Mouse (Mus musculus): Measurements from ENCODE around the gene Gpsm3.
A peak's percentile ranks its signal among the peaks of the same experiment; 100 is the strongest.

Gpsm3 gene

GRCm38 (mm10) chr17:34631647-34632046, 42.0 kb downstream of the Gpsm3 start:
- peak; percentile 19 for DNase-seq

- DNase-seq, result peak; percentile 76
Observed at GRCm38 (mm10) chr17:34632261-34632691, 42.7 kb downstream of the Gpsm3 start.

- no peak for DNase-seq
Observed at GRCm38 (mm10) chr17:34635671-34636070, 46.1 kb downstream of the Gpsm3 start.

GRCm38 (mm10) chr17:34637459-34637858, 47.9 kb downstream of the Gpsm3 start:
- DNase-seq, result no peak

GRCm38 (mm10) chr17:34639461-34640255, 50.1 kb downstream of the Gpsm3 start:
- no peak for DNase-seq

- DNase-seq, result peak; percentile 21
Observed at GRCm38 (mm10) chr17:34640778-34641601, 51.4 kb downstream of the Gpsm3 start.

Data from right cerebral cortex, postnatal 14 days (tissue).